Mouse (Mus musculus) stomach, postnatal 0 days (tissue): ENCODE results near the gene Lrriq4. TPM values are rescaled to one million over a fixed set of nuclear protein-coding genes. Genes with fewer than 3 reads are reported as not detected.
A peak's percentile ranks its signal among the peaks of the same experiment; 100 is the strongest.

Source experiments
- ATAC-seq: fragments of 200-750 bp; cut with Nextera tagmentation; 2 replicates; pipeline ENCODE4 v1.8.0; 2017; ENCODE audit not compliant: low FRiP score, low TSS enrichment
- DNase-seq: peaks from one replicate; pipeline ENCODE4 v3.0.0-alpha.2; 2016; ENCODE audit warnings: low spot score
- H3K27ac ChIP-seq: fragments of 300-500 bp; sonication (generic); replicated peaks from 2 replicates; pipeline ENCODE4 v1.5.1; 2014; ENCODE audit warnings: mild to moderate bottlenecking, control low read depth
- H3K27me3 ChIP-seq: fragments of 300-500 bp; sonication (generic); 2 replicates; pipeline ENCODE4 v1.6.1; 2014; ENCODE audit warnings: low read length; ENCODE audit not compliant: control insufficient read depth, insufficient read depth
- H3K36me3 ChIP-seq: fragments of 300-500 bp; sonication (generic); 2 replicates; pipeline ENCODE4 v1.6.1; 2014; ENCODE audit warnings: low read length, mixed read lengths; ENCODE audit not compliant: control insufficient read depth, insufficient read depth
- H3K4me1 ChIP-seq: fragments of 300-500 bp; sonication (generic); replicated peaks from 2 replicates; pipeline ENCODE4 v1.6.1; 2014; ENCODE audit warnings: antibody characterized with exemption; ENCODE audit not compliant: control insufficient read depth, insufficient read depth
- H3K4me2 ChIP-seq: fragments of 300-500 bp; sonication (generic); replicated peaks from 2 replicates; pipeline ENCODE4 v1.6.1; 2014; ENCODE audit warnings: low read depth, mild to moderate bottlenecking, control low read depth, moderate library complexity
- H3K4me3 ChIP-seq: fragments of 300-500 bp; sonication (generic); 2 replicates; pipeline ENCODE4 v1.5.1; 2014; ENCODE audit warnings: low read depth, low read length, control low read depth
- H3K9ac ChIP-seq: fragments of 300-500 bp; sonication (generic); 2 replicates; pipeline ENCODE4 v1.6.1; 2014; ENCODE audit warnings: mild to moderate bottlenecking, low read length, control low read depth, mixed read lengths
- H3K9me3 ChIP-seq: fragments of 300-500 bp; sonication (generic); 2 replicates; pipeline ENCODE4 v1.6.1; 2016; ENCODE audit warnings: low read length; ENCODE audit not compliant: control insufficient read depth
- CTCF ChIP-seq: IDR thresholded peaks from 2 replicates; pipeline ENCODE4 v1.5.1; 2016; ENCODE audit warnings: antibody characterized with exemption, low read depth, mild to moderate bottlenecking, moderate library complexity
- EP300 ChIP-seq: optimal IDR thresholded peaks from 2 replicates; pipeline ENCODE3; 2016; ENCODE audit warnings: antibody characterized with exemption
- WGBS: fragments of 180-500 bp; shearing (Covaris S2); extraction: QIAGEN DNeasy Blood & Tissue Kit; methylation state at CpG from one replicate; pipeline ENCODE4 v1.1.7; 2014; 5-methylcytosine and 5-hydroxymethylcytosine counted together
- polyA plus RNA-seq: library from polyadenylated mRNA; unstranded; fragments of >200 nt; fragmentation: Nextera tagmentation; extraction: Ambion mirVana; gene quantifications from 2 replicates; pipeline ENCODE4 v1.2.1, GENCODE M21; 2015

The Lrriq4 gene
- polyA plus RNA-seq, 1 experiment from 2014 or later: 0.10 TPM

GRCm38 (mm10) chr3:30648466-30648865 is 4.2 kb downstream of the Lrriq4 start:
- 87% methylated on average over 2 of the region's 2 CpGs for WGBS
- no peak for TF ChIP-seq EP300
- no peak for TF ChIP-seq CTCF
- Histone ChIP-seq H3K27ac (no peak overlapping the region), H3K9me3 (no peaks in the 10 kb centered on the region), H3K4me1 (no peaks in the 10 kb centered on the region), H3K4me3 (no peak overlapping the region), H3K9ac (no peak overlapping the region), H3K27me3 (no peaks in the 10 kb centered on the region), H3K4me2 (no peak overlapping the region), H3K36me3 (no peaks in the 10 kb centered on the region)
- DNase-seq (no peak), ATAC-seq (no peak)

- peak overlapping the region; percentile 35; the same call in 1 of the 2 replicates for H3K9ac ChIP-seq
These were observed 5.9 kb downstream of the Lrriq4 start for GRCm38 (mm10) chr3:30650062-30650841.

DNA sequence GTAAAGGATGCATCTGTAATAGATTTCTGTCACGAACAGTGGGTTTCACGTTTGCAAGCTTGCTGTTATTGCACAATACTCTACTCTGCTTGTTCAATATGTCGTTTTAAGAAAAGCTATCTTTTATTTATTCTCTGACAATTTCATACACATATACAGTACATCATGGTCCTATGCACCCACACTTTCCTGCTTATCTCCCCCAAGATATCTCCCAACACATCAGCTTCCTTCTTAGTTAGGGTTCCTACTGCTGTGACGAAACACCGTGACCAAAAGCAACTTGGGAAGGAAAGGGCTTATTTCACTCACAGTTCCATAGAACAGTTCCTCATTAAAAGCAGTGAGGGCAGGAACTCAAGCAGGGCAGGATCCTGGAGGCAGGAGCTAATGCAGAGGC is 11.6 kb downstream of the Lrriq4 start:
- no peaks in the 10 kb centered on the region for H3K36me3 ChIP-seq
- TF ChIP-seq EP300 (no peak), CTCF (no peak)
- WGBS: 76% methylated on average over 5 of the region's 5 CpGs
- H3K27ac ChIP-seq: no peak overlapping the region
- no peak for DNase-seq
- no peaks in the 10 kb centered on the region for H3K9me3 ChIP-seq
- no peaks in the 10 kb centered on the region for H3K4me1 ChIP-seq
- no peak overlapping the region for H3K4me2 ChIP-seq
- H3K27me3 ChIP-seq: no peaks in the 10 kb centered on the region
- no peak overlapping the region for H3K4me3 ChIP-seq
- ATAC-seq: no peak
- no peak overlapping the region for H3K9ac ChIP-seq

More at GRCm38 (mm10) chr3:30650062-30650841, 5.9 kb downstream of the Lrriq4 start:
- no peak overlapping the region for H3K27ac ChIP-seq
- H3K27me3 ChIP-seq: no peaks in the 10 kb centered on the region
- no peaks in the 10 kb centered on the region for H3K4me1 ChIP-seq
- peak overlapping the region; percentile 63 for H3K4me2 ChIP-seq
- no peaks in the 10 kb centered on the region for H3K9me3 ChIP-seq
- peak overlapping the region; percentile 37 for H3K4me3 ChIP-seq
- under 1% methylated on average over 41 of the region's 41 CpGs for WGBS
- peak; percentile 72 for TF ChIP-seq CTCF
- TF ChIP-seq EP300: no peak
- no peaks in the 10 kb centered on the region for H3K36me3 ChIP-seq
- peak; percentile 76 for DNase-seq
- peak; percentile 84 for ATAC-seq

DNA sequence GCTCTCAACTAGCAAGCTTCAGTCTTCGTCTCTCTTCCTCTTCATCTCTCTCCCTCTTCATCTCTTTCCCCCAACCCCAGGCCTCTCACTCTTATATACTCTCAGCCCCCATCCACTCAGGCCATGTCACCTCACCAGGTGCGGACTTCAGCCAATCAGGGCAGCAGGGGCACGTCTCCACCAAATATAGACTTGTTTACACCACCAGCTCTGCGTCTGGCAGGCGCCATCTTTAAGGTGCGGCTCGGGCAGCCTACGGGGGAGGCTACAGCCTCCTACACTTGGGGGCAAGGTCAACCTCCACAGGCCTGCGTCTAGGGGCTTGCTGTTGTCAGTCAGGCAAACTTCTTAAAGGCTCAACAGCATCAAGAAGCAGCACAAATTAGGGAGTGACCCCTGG is 14.2 kb downstream of the Lrriq4 start:
- DNase-seq: no peak
- WGBS: 74% methylated on average over 9 of the region's 9 CpGs
- H3K4me3 ChIP-seq: no peak overlapping the region
- no peak overlapping the region for H3K27ac ChIP-seq
- H3K4me2 ChIP-seq: no peak overlapping the region
- no peaks in the 10 kb centered on the region for H3K9me3 ChIP-seq
- no peak for TF ChIP-seq EP300
- no peak for TF ChIP-seq CTCF
- no peak overlapping the region for H3K9ac ChIP-seq
- no peaks in the 10 kb centered on the region for H3K27me3 ChIP-seq
- ATAC-seq: no peak
- H3K36me3 ChIP-seq: no peaks in the 10 kb centered on the region
- no peaks in the 10 kb centered on the region for H3K4me1 ChIP-seq

DNA sequence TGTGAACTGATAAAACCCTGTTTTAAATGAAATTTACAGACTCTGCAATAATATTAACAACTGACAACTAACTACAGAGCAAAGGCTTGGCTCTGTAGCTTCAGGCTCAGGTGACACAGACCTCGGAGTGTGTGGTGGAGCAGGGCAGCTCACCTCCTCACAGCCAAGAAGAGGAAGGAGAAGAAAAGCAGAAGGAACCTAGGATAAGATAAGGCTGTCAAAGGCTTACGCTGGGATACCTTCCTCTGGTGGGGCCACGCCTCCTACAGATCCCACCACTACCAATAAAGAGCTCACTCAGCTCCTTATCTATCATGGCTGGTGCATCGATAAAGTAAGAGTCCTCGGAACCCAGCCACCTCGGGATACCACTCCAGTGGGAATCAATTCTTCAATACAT is 38.9 kb downstream of the Lrriq4 start:
- no peak for DNase-seq
- no peak for ATAC-seq
- TF ChIP-seq CTCF (no peak), EP300 (no peak)
- WGBS: 73% methylated on average over 6 of the region's 6 CpGs
- Histone ChIP-seq H3K4me3 (no peak overlapping the region), H3K36me3 (no peaks in the 10 kb centered on the region), H3K4me2 (no peak overlapping the region), H3K27ac (no peak overlapping the region), H3K4me1 (no peaks in the 10 kb centered on the region), H3K9me3 (no peaks in the 10 kb centered on the region), H3K27me3 (no peaks in the 10 kb centered on the region), H3K9ac (no peak overlapping the region)

GRCm38 (mm10) chr3:30687216-30687615 is 42.9 kb downstream of the Lrriq4 start:
- TF ChIP-seq EP300 (no peak), CTCF (no peak)
- Histone ChIP-seq H3K4me2 (no peak overlapping the region), H3K27me3 (no peaks in the 10 kb centered on the region), H3K9ac (no peak overlapping the region), H3K4me3 (no peak overlapping the region), H3K27ac (no peak overlapping the region), H3K4me1 (no peaks in the 10 kb centered on the region), H3K9me3 (no peaks in the 10 kb centered on the region), H3K36me3 (no peaks in the 10 kb centered on the region)
- WGBS: 73% methylated on average over 3 of the region's 3 CpGs
- no peak for DNase-seq
- no peak for ATAC-seq
